8 mouse cellular contexts compared by ENCODE assay signal in genomic region chr6:51172856-51173619, GRCm38 (mm10).
DNase-seq lines count a peak whose midpoint lies in the region; ATAC-seq and TF ChIP-seq lines count a peak whose summit lies in the region.

No protein-coding gene starts in this region.

- no peak; the same call in 1 of the 2 replicates for ATAC-seq in erythroblast, adult 5-6 weeks (replicated peaks; ENCODE audit: low FRiP score, poor library complexity, severe bottlenecking)
- peak; percentile 84 for ATAC-seq in hindbrain, embryonic 14.5 days (ENCODE audit: low FRiP score)
- ATAC-seq in midbrain, postnatal 0 days (ENCODE audit: low FRiP score): peak; percentile 71; the same call in 1 of the 2 replicates

- H3K4me3 ChIP-seq in erythroblast, embryonic 14.5 days (replicated peaks): peak overlapping the region; percentile 52
- H3K4me3 ChIP-seq in gastrocnemius, adult 2 months: peak overlapping the region; percentile 75
- peak overlapping the region; percentile 10; the same call in 1 of the 2 replicates for H3K4me3 ChIP-seq in hindbrain, embryonic 14.5 days (replicated peaks; ENCODE audit: low read length)
- H3K4me3 ChIP-seq in midbrain, postnatal 0 days (ENCODE audit: low read depth, low read length): peak overlapping the region; percentile 8; the same call in 1 of the 2 replicates

- WGBS in hindbrain, embryonic 14.5 days: under 1% methylated on average over 25 of the region's 25 CpGs
- WGBS in midbrain, postnatal 0 days: under 1% methylated on average over 25 of the region's 25 CpGs

- H3K27me3 ChIP-seq in erythroblast, embryonic 14.5 days (ENCODE audit: control insufficient read depth): peaks cover 100% of the 10 kb centered on the region
- peaks cover 69% of the 10 kb centered on the region for H3K27me3 ChIP-seq in hindbrain, embryonic 14.5 days (ENCODE audit: control insufficient read depth, insufficient read depth, low read length)
- peaks cover 56% of the 10 kb centered on the region for H3K27me3 ChIP-seq in midbrain, postnatal 0 days (ENCODE audit: insufficient read depth, low read length)

- no peaks in the 10 kb centered on the region for H3K36me3 ChIP-seq in erythroblast, embryonic 14.5 days (ENCODE audit: control insufficient read depth)
- no peaks in the 10 kb centered on the region for H3K36me3 ChIP-seq in hindbrain, embryonic 14.5 days (replicated peaks; ENCODE audit: control insufficient read depth, insufficient read depth)
- no peaks in the 10 kb centered on the region for H3K36me3 ChIP-seq in midbrain, postnatal 0 days (ENCODE audit: insufficient read depth, low read length)

- DNase-seq in brain, adult 2 months (ENCODE audit: low read depth, low spot score): peak; percentile 37
- DNase-seq in gastrocnemius, adult 2 months: peak; percentile 96
- DNase-seq in hindbrain, embryonic 14.5 days (ENCODE audit: low spot score): peak; percentile 83
- peak; percentile 90 for DNase-seq in liver
- peak; percentile 86 for DNase-seq in midbrain, postnatal 0 days (ENCODE audit: low spot score)
- DNase-seq in testis, postnatal 14 days (ENCODE audit: low spot score): peak; percentile 91

- H3K9me3 ChIP-seq in erythroblast, embryonic 14.5 days (ENCODE audit: control insufficient read depth, low read length): peaks cover 7% of the 10 kb centered on the region
- no peaks in the 10 kb centered on the region for H3K9me3 ChIP-seq in hindbrain, embryonic 14.5 days (ENCODE audit: control insufficient read depth, low read length)
- no peaks in the 10 kb centered on the region for H3K9me3 ChIP-seq in midbrain, postnatal 0 days (ENCODE audit: low read length)

- TF ChIP-seq CTCF in gastrocnemius, adult 2 months (IDR thresholded peaks at IDR 0.05): no peak
- TF ChIP-seq CTCF in midbrain, postnatal 0 days (IDR thresholded peaks at IDR 0.05): 0 out of 2 replicates have a peak, but pooled peaks have one; percentile 18

- H3K4me1 ChIP-seq in erythroblast, embryonic 14.5 days (ENCODE audit: control insufficient read depth): peaks cover 45% of the 10 kb centered on the region
- peaks cover 8% of the 10 kb centered on the region for H3K4me1 ChIP-seq in hindbrain, embryonic 14.5 days (replicated peaks; ENCODE audit: control insufficient read depth, insufficient read depth, low read length)
- H3K4me1 ChIP-seq in midbrain, postnatal 0 days (ENCODE audit: insufficient read depth, low read length): peaks cover 4% of the 10 kb centered on the region; the same call in 1 of the 2 replicates

- H3K4me2 ChIP-seq in hindbrain, embryonic 14.5 days (replicated peaks): peak overlapping the region; percentile 48
- peak overlapping the region; percentile 37 for H3K4me2 ChIP-seq in midbrain, postnatal 0 days (ENCODE audit: low read depth, low read length, poor library complexity, severe bottlenecking)

- intact Hi-C loops in gastrocnemius, adult 2 months (cut with DNase I): loop anchor here (1.0 to 5.0 kb wide), 3 partner anchors 1056 to 1911 kb away; partner anchors contain the start of genes Hoxa11 and Tra2a

- peak overlapping the region; percentile 91 for H3K27ac ChIP-seq in gastrocnemius, adult 2 months
- no peak overlapping the region for H3K27ac ChIP-seq in hindbrain, embryonic 14.5 days
- no peak overlapping the region; the same call in 1 of the 2 replicates for H3K27ac ChIP-seq in midbrain, postnatal 0 days (ENCODE audit: low read depth, low read length)

- no peak overlapping the region for H3K9ac ChIP-seq in hindbrain, embryonic 14.5 days
- H3K9ac ChIP-seq in midbrain, postnatal 0 days (replicated peaks; ENCODE audit: low read length, poor library complexity, severe bottlenecking): no peak overlapping the region

Comparison
In these comparisons a context has a peak if more than half of its experiments do, and no peak if none do; other contexts are left out.
1. H3K4me3 ChIP-seq: peak in every context shown above with its lines; median percentile 75 in gastrocnemius, adult 2 months; 52 in erythroblast, embryonic 14.5 days; 10 in hindbrain, embryonic 14.5 days; 8 in midbrain, postnatal 0 days.
2. DNase-seq: peak in every context shown above with its lines; median percentile 96 in gastrocnemius, adult 2 months; 91 in testis, postnatal 14 days; 90 in liver; 86 in midbrain, postnatal 0 days; 83 in hindbrain, embryonic 14.5 days; 37 in brain, adult 2 months.